Mouse (Mus musculus) liver, embryonic 14.5 days (tissue): ENCODE measurements at regions not wholly inside any gene's neighbourhood (a gene's known extent, or its start where the extent isn't known, plus 50 kb on each side); places are given as distances from the start of the nearest gene placed in this dataset.

Experiments used
- ATAC-seq: fragments of 200-750 bp; cut with Nextera tagmentation; 2 replicates; pipeline ENCODE4 v1.8.0; 2017; ENCODE audit warnings: moderate number of reproducible peaks, mild to moderate bottlenecking, moderate library complexity; ENCODE audit not compliant: insufficient read depth
- DNase-seq, 3 experiments: peaks; one replicate each; pipeline ENCODE4 v3.0.0-alpha.2; 2012 to 2013; ENCODE audit warnings: low read depth in 3 of 3, low spot score in 3 of 3
- H3K27ac ChIP-seq: fragments of 300-500 bp; sonication (generic); 2 replicates; pipeline ENCODE4 v1.5.1; 2014; ENCODE audit warnings: moderate library complexity, mild to moderate bottlenecking, control low read depth, inconsistent platforms
- H3K27me3 ChIP-seq: fragments of 300-500 bp; sonication (generic); 2 replicates; pipeline ENCODE4 v1.6.1; 2014; ENCODE audit warnings: mild to moderate bottlenecking, low read length, moderate library complexity; ENCODE audit not compliant: control insufficient read depth, insufficient read depth
- H3K36me3 ChIP-seq: fragments of 300-500 bp; sonication (generic); replicated peaks from 2 replicates; pipeline ENCODE4 v1.6.1; 2014; ENCODE audit warnings: low read depth; ENCODE audit not compliant: control insufficient read depth, insufficient read depth
- H3K4me1 ChIP-seq, 2 experiments: fragments of 200-500 bp in 1 of 2; fragments of 300-500 bp in 1 of 2; sonication (generic) in 1 of 2; replicated peaks; 2 replicates each; pipeline ENCODE4 v1.6.1; 2012 to 2014; ENCODE audit warnings: antibody characterized with exemption in 1 of 2, inconsistent platforms in 1 of 2, low read length in 1 of 2; ENCODE audit not compliant: control insufficient read depth in 2 of 2, insufficient read depth in 2 of 2
- H3K4me2 ChIP-seq: fragments of 300-500 bp; sonication (generic); 2 replicates; pipeline ENCODE4 v1.6.1; 2014; ENCODE audit warnings: low read depth, mild to moderate bottlenecking, control low read depth, moderate library complexity
- H3K4me3 ChIP-seq, 2 experiments: fragments of 200-500 bp in 1 of 2; fragments of 300-500 bp in 1 of 2; sonication (generic) in 1 of 2; 2 replicates each; pipeline ENCODE4 v1.5.1; 2012 to 2014; ENCODE audit warnings: low read depth in 2 of 2, low read length in 2 of 2, mild to moderate bottlenecking in 2 of 2, control low read depth in 1 of 2, inconsistent platforms in 1 of 2, moderate library complexity in 1 of 2; ENCODE audit not compliant: insufficient read depth in 1 of 2
- H3K9ac ChIP-seq: fragments of 300-500 bp; sonication (generic); replicated peaks from 2 replicates; pipeline ENCODE4 v1.6.1; 2014; ENCODE audit warnings: mild to moderate bottlenecking, control low read depth, moderate library complexity
- H3K9me3 ChIP-seq: fragments of 300-500 bp; sonication (generic); 2 replicates; pipeline ENCODE4 v1.6.1; 2016; ENCODE audit warnings: low read length, mixed read lengths; ENCODE audit not compliant: control insufficient read depth
- CTCF ChIP-seq: IDR thresholded peaks from 2 replicates; pipeline ENCODE4 v1.5.1; 2016; ENCODE audit warnings: antibody characterized with exemption, low read depth, control low read depth
- EP300 ChIP-seq: IDR thresholded peaks from 2 replicates; pipeline ENCODE4 v1.6.1; 2016; ENCODE audit warnings: antibody characterized with exemption, low read depth
- WGBS: fragments of 180-500 bp; shearing (Covaris S2); extraction: QIAGEN DNeasy Blood & Tissue Kit; methylation state at CpG from one replicate; pipeline ENCODE4 v1.1.7; 2014; ENCODE audit not compliant: insufficient replicate concordance; 5-methylcytosine and 5-hydroxymethylcytosine counted together

DNA sequence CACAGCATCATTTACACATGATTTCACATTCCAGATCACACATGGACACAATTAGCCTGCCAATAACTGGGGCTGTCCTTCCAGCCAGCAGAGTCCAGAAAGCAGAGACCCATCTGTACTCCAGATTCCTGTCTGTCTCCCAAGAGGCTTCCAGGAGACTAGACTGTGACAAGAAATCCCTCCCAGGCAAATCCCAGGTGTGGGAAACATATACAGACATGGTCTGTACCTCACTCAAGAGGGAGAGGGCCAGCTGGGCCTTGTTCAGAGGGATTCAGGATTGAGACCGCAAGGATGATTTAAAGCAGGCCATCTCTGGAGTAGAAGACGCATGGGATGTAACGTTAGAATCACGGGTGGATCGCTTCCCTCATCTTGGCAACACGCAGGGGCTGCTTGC, 182.7 kb upstream of the Prr30 start:
- TF ChIP-seq CTCF (no peak), EP300 (no peak)
- Histone ChIP-seq H3K36me3 (no peaks in the 10 kb centered on the region), H3K4me1 (no peaks in the 10 kb centered on the region), H3K27ac (no peak overlapping the region), H3K4me2 (no peak overlapping the region), H3K9ac (no peak overlapping the region), H3K27me3 (no peaks in the 10 kb centered on the region), H3K4me3 (no peak overlapping the region), H3K9me3 (no peaks in the 10 kb centered on the region)
- DNase-seq = no peak
- 71% methylated on average over 6 of the region's 6 CpGs for WGBS
- no peak for ATAC-seq

DNA sequence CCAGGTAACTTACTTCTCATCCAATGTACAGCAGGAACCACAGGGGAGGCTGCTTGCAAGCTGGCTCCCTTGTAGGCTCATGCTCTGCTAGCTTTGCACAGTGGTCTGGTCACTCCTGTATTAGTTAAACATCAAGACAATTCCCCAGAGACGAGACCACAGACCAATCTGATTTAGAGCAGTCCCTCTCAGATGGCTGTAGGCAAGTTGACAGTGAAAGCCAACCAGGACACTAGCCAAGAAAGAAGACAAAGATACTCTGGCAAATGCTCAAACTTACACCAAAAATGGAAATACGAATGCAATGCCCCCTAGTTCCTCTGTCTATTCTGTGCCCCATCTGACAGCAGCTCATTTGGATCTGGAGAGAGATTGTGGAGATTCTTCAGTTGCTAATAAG, 181.8 kb upstream of the Prr30 start:
- no peak overlapping the region for H3K4me2 ChIP-seq
- WGBS = 36% methylated on average over 2 of the region's 2 CpGs

DNA sequence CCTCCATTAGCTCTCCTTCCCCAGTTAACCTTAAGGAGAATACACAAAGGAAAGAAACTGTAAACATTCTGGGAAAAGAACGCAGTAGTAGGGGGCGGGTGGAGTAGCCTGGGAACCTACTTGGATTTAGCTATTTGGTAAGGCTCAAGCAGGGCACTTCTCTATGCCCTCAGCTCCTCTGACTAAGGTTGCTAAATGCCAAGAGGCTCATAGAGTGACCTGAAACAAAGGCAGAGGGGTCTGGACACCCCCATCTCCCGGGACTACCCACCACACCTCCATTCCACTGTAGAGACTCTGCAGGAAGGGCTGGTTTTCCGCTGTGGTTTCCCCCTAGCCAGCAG, 179.5 kb upstream of the Prr30 start:
- DNase-seq = no peak

More for the DNA sequence above, 181.8 kb upstream of the Prr30 start:
- TF ChIP-seq EP300 = no peak
- no peak for TF ChIP-seq CTCF
- Histone ChIP-seq H3K27me3 (no peaks in the 10 kb centered on the region), H3K27ac (no peak overlapping the region), H3K9ac (no peak overlapping the region), H3K36me3 (no peaks in the 10 kb centered on the region), H3K9me3 (no peaks in the 10 kb centered on the region), H3K4me3 (no peak overlapping the region), H3K4me1 (no peaks in the 10 kb centered on the region)
- no peak for DNase-seq
- ATAC-seq = no peak

DNA sequence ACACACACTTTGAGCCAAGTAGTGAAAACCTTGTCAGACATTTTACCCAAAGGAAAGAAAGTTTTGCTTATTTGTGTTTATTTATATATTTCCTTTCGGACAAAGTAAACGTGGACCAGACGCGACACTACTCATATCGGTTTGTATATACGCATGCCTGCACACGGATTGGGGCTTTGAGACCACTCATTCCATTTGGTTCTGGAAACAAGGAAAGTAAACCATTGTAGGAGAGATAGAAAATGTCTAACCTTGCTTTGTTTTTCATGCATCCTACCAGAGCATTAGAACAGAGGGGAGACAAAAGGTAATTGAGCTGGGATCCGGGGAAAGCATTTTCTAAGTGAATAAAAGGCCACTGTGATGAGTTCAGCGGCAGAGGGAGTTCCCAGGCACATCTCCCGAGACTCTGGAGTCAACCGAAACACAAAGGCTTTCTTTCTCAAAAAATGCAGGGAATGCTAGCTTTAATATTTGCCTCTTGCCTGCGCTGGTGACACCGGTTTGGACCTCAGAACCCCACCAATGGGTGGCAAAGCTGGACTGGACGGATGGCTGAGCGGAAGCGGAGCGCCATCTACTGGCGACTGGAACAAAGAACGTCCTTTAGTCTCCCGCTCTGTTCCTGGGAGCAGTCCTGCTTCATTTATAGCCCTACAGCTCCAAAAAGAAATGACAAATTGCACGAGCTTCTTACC, 179.0 kb upstream of the Prr30 start:
- no peaks in the 10 kb centered on the region for H3K4me1 ChIP-seq
- H3K4me2 ChIP-seq = no peak overlapping the region; the same call in 1 of the 2 replicates
- H3K27ac ChIP-seq = no peak overlapping the region
- H3K27me3 ChIP-seq = no peaks in the 10 kb centered on the region
- no peaks in the 10 kb centered on the region for H3K36me3 ChIP-seq
- TF ChIP-seq EP300 (no peak), CTCF (peak; percentile 83)
- no peaks in the 10 kb centered on the region for H3K9me3 ChIP-seq
- no peak for ATAC-seq
- H3K4me3 ChIP-seq = no peak overlapping the region
- WGBS = 27% methylated on average over 21 of the region's 21 CpGs
- H3K9ac ChIP-seq = no peak overlapping the region
- no peak for DNase-seq

More for the DNA sequence above, 179.5 kb upstream of the Prr30 start:
- H3K4me1 ChIP-seq = no peaks in the 10 kb centered on the region
- ATAC-seq = no peak
- 28% methylated on average over 4 of the region's 4 CpGs for WGBS
- H3K27ac ChIP-seq = no peak overlapping the region
- no peak overlapping the region for H3K9ac ChIP-seq
- TF ChIP-seq EP300 (no peak), CTCF (no peak)
- no peaks in the 10 kb centered on the region for H3K9me3 ChIP-seq
- no peaks in the 10 kb centered on the region for H3K36me3 ChIP-seq
- H3K4me2 ChIP-seq = no peak overlapping the region
- H3K27me3 ChIP-seq = no peaks in the 10 kb centered on the region
- no peak overlapping the region for H3K4me3 ChIP-seq

DNA sequence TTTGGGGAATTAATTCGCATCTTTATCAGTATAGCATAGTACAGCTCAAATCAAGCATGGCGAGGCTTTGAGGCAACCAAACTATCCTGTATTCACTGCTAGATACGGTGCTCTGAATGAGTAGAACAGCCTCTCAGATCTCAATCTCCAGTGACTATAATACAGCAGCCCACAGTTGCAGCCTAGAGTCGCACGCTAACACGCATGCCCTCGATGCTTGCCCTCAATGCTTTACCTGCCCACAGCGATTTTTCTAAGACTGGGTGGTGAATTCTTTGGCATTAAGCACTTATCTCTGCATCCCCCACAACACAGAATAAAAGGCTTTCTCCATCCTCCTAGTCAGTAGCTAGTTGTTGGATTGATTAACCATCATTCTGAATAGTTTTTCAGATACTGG, 178.4 kb upstream of the Prr30 start:
- H3K27ac ChIP-seq = no peak overlapping the region
- H3K36me3 ChIP-seq = no peaks in the 10 kb centered on the region
- H3K9ac ChIP-seq = no peak overlapping the region
- DNase-seq = no peak
- TF ChIP-seq CTCF = no peak
- TF ChIP-seq EP300 = no peak
- no peak overlapping the region for H3K4me2 ChIP-seq
- H3K4me3 ChIP-seq = no peak overlapping the region
- no peaks in the 10 kb centered on the region for H3K9me3 ChIP-seq
- no peaks in the 10 kb centered on the region for H3K27me3 ChIP-seq
- 69% methylated on average over 8 of the region's 8 CpGs for WGBS
- no peaks in the 10 kb centered on the region for H3K4me1 ChIP-seq
- no peak for ATAC-seq
